Mouse (Mus musculus): ENCODE measurements around the gene Gm11213. TPM values are rescaled to one million over a fixed set of nuclear protein-coding genes. Genes with fewer than 3 reads are reported as not detected.

Gene Gm11213
- total and polyA plus RNA-seq, 2 experiments = not detected

DNA sequence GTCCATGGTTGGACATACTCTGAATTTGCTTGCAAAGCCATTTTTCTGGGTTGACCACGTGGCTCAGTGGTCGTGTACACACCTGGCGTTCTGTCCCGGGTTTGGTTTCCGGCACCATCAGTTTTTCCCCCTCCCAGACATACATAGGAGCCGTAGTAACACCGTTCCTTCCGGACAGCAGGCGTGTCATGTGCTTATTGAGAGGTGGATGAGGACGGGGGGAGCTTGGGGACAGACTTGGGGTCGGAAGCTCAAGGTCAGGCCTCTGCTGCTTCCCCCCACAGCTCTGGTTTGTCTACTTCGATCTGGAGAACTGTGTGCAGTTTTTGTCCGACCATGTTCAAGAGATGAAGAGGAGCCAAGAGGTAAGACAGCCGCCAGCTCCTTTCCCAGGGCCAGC is 25.4 kb downstream of the Gm11213 start:
- Histone ChIP-seq H3K4me3 (ENCODE audit: insufficient read depth, low read depth, low read length) (no peak overlapping the region), H3K27me3 (ENCODE audit: control insufficient read depth, insufficient read depth, low read length) (no peaks in the 10 kb centered on the region), H3K79me2 (ENCODE audit: control insufficient read depth, insufficient read depth, low read length) (no peaks in the 10 kb centered on the region), H3K4me1 (ENCODE audit: control insufficient read depth, insufficient read depth, low read length) (no peaks in the 10 kb centered on the region), H3K36me3 (ENCODE audit: control insufficient read depth, insufficient read depth, low read length) (no peaks in the 10 kb centered on the region; the same call in 1 of the 2 replicates), H3K9ac (ENCODE audit: low read depth, low read length) (no peak overlapping the region), H3K27ac (replicated peaks; ENCODE audit: insufficient read depth, low read depth, low read length) (no peak overlapping the region)
- TF ChIP-seq POLR2A (IDR thresholded peaks at IDR 0.05; ENCODE audit: extremely low read depth, insufficient read depth, low read length) = no peak
- no peak for TF ChIP-seq CTCF (IDR thresholded peaks at IDR 0.05; ENCODE audit: low read depth, low read length)
- no peak for DNase-seq (ENCODE audit: extremely low read depth, low read depth, low spot score)
- WGBS = 93% methylated on average over 14 of the region's 14 CpGs

DNA sequence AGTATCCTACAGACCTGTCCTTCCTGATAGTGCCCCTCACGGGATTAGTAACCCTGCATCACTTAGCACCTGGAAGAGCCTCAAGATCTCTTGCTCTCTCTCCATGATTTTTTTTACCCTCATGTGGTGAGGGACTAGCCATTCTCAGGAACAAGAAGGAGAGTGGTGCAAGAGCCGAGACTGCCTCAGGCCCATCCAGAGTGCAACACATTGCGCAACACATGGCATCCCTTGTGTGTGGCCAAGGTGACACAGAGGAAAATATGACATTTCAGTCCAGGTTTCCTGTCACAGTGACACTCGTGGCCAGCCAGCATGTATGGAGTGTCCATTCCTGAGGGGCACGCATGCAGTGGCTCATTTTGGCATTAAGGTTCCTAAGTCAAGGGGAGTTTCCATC is 32.4 kb downstream of the Gm11213 start:
- peak; percentile 53 for DNase-seq (ENCODE audit: extremely low read depth, low read depth, low spot score)
- 69% methylated on average over 5 of the region's 5 CpGs for WGBS
- no peaks in the 10 kb centered on the region; the same call in 1 of the 2 replicates for H3K36me3 ChIP-seq (ENCODE audit: control insufficient read depth, insufficient read depth, low read length)
- H3K79me2 ChIP-seq (ENCODE audit: control insufficient read depth, insufficient read depth, low read length) = no peaks in the 10 kb centered on the region
- no peaks in the 10 kb centered on the region for H3K4me1 ChIP-seq (ENCODE audit: control insufficient read depth, insufficient read depth, low read length)
- TF ChIP-seq POLR2A (IDR thresholded peaks at IDR 0.05; ENCODE audit: extremely low read depth, insufficient read depth, low read length) = no peak
- TF ChIP-seq CTCF (IDR thresholded peaks at IDR 0.05; ENCODE audit: low read depth, low read length) = no peak
- no peak overlapping the region for H3K4me3 ChIP-seq (ENCODE audit: insufficient read depth, low read depth, low read length)
- H3K27ac ChIP-seq (replicated peaks; ENCODE audit: insufficient read depth, low read depth, low read length) = no peak overlapping the region
- H3K9ac ChIP-seq (ENCODE audit: low read depth, low read length) = no peak overlapping the region
- H3K27me3 ChIP-seq (ENCODE audit: control insufficient read depth, insufficient read depth, low read length) = no peaks in the 10 kb centered on the region

DNA sequence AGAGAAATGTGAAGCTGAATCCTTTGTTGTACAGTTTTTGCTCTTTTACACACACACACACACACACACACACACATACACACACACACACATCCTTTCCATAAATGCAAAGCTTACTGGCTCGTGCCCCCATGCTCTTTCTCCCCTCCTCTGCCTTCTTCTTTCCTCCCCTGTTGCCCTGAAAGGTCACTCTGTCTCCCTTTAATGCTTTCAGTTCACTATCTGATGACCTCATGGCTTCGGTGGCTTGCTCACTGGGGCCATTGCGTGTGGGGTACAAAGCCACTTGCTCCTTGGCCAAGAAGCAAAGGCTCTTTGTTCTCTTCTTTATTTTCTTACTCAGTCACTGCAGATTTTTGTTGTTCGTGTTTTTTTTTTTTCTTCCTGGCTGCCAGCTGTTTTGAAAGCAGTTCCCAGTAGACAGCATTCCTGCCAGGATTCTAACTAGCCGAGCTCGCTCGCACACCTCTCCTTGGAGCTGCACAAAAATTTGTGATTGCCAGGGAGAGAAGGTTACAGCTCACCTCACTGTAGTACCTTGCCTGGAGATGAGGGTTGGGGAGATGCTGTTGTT is 34.8 kb downstream of the Gm11213 start:
- Histone ChIP-seq H3K27me3 (ENCODE audit: control insufficient read depth, insufficient read depth, low read length) (no peaks in the 10 kb centered on the region), H3K4me3 (ENCODE audit: insufficient read depth, low read depth, low read length) (no peak overlapping the region), H3K79me2 (ENCODE audit: control insufficient read depth, insufficient read depth, low read length) (no peaks in the 10 kb centered on the region), H3K36me3 (ENCODE audit: control insufficient read depth, insufficient read depth, low read length) (no peaks in the 10 kb centered on the region; the same call in 1 of the 2 replicates), H3K9ac (ENCODE audit: low read depth, low read length) (no peak overlapping the region), H3K27ac (replicated peaks; ENCODE audit: insufficient read depth, low read depth, low read length) (no peak overlapping the region), H3K4me1 (ENCODE audit: control insufficient read depth, insufficient read depth, low read length) (no peaks in the 10 kb centered on the region)
- TF ChIP-seq POLR2A (IDR thresholded peaks at IDR 0.05; ENCODE audit: extremely low read depth, insufficient read depth, low read length) = no peak
- no peak for TF ChIP-seq CTCF (IDR thresholded peaks at IDR 0.05; ENCODE audit: low read depth, low read length)
- DNase-seq (ENCODE audit: extremely low read depth, low read depth, low spot score) = no peak
- 53% methylated on average over 7 of the region's 7 CpGs for WGBS

DNA sequence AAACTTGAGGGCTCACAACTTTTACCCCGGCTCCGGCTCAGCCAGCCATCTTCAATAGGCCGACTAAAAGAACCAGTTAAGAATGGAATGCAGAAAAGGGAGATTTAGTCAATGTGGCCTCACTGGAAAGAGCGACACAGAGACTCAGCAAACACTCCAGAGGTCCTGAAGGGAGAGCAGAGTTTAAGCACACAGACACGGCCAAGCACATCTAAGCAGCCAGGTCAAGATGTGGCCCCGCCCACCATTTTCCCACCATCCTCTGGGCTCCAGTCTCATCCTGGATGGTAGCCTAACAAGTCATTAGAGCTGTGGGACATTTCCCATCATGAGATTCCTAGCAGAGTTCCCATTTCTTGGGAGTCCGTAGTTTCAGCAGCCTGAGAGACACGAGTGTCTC is 35.7 kb downstream of the Gm11213 start:
- no peak overlapping the region for H3K4me3 ChIP-seq (ENCODE audit: insufficient read depth, low read depth, low read length)
- no peaks in the 10 kb centered on the region for H3K4me1 ChIP-seq (ENCODE audit: control insufficient read depth, insufficient read depth, low read length)
- 93% methylated on average over 8 of the region's 8 CpGs for WGBS
- no peak for TF ChIP-seq CTCF (IDR thresholded peaks at IDR 0.05; ENCODE audit: low read depth, low read length)
- TF ChIP-seq POLR2A (IDR thresholded peaks at IDR 0.05; ENCODE audit: extremely low read depth, insufficient read depth, low read length) = no peak
- H3K27me3 ChIP-seq (ENCODE audit: control insufficient read depth, insufficient read depth, low read length) = no peaks in the 10 kb centered on the region
- no peak overlapping the region for H3K27ac ChIP-seq (replicated peaks; ENCODE audit: insufficient read depth, low read depth, low read length)
- no peak for DNase-seq (ENCODE audit: extremely low read depth, low read depth, low spot score)
- H3K9ac ChIP-seq (ENCODE audit: low read depth, low read length) = no peak overlapping the region
- H3K79me2 ChIP-seq (ENCODE audit: control insufficient read depth, insufficient read depth, low read length) = no peaks in the 10 kb centered on the region
- no peaks in the 10 kb centered on the region; the same call in 1 of the 2 replicates for H3K36me3 ChIP-seq (ENCODE audit: control insufficient read depth, insufficient read depth, low read length)

DNA sequence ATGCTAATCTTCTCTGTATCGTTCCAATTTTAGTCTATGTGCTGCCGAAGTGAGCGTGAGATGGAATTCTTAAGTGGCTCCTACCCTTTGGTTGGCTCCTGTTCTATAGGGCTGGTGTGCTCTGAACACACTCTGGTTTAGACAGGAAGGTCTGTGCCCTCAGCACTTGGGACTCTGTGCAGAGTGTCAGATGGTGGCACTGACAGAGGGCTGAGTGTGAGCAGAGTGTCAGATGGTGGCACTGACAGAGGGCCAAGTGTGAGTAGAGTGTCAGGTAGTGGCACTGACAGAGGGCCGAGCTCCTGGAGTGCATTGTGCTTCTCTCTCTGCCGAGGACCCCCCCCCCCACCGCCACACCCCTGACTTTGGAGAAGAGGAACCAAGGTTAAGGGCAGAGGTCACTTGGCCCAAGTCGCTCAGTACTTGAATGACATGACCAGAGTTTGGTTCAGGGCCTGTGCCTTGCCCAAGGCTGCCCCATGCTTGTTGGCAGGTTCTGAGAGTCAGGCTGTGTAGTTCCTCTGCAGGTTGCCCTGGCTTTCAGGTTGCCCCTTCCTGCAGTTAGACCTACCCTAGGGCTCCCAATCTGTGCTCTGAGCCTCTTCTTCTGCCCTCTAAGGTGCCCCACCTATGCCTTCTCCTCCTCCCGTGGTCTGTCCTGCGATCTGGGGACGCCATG is 37.2 kb downstream of the Gm11213 start:
- Histone ChIP-seq H3K4me1 (ENCODE audit: control insufficient read depth, insufficient read depth, low read length) (no peaks in the 10 kb centered on the region), H3K27me3 (ENCODE audit: control insufficient read depth, insufficient read depth, low read length) (no peaks in the 10 kb centered on the region), H3K4me3 (ENCODE audit: insufficient read depth, low read depth, low read length) (no peak overlapping the region), H3K36me3 (ENCODE audit: control insufficient read depth, insufficient read depth, low read length) (no peaks in the 10 kb centered on the region), H3K27ac (replicated peaks; ENCODE audit: insufficient read depth, low read depth, low read length) (no peak overlapping the region), H3K9ac (ENCODE audit: low read depth, low read length) (no peak overlapping the region), H3K79me2 (ENCODE audit: control insufficient read depth, insufficient read depth, low read length) (no peaks in the 10 kb centered on the region)
- peak; percentile 73 for DNase-seq (ENCODE audit: extremely low read depth, low read depth, low spot score)
- no peak for TF ChIP-seq POLR2A (IDR thresholded peaks at IDR 0.05; ENCODE audit: extremely low read depth, insufficient read depth, low read length)
- no peak for TF ChIP-seq CTCF (IDR thresholded peaks at IDR 0.05; ENCODE audit: low read depth, low read length)
- 69% methylated on average over 10 of the region's 10 CpGs for WGBS

DNA sequence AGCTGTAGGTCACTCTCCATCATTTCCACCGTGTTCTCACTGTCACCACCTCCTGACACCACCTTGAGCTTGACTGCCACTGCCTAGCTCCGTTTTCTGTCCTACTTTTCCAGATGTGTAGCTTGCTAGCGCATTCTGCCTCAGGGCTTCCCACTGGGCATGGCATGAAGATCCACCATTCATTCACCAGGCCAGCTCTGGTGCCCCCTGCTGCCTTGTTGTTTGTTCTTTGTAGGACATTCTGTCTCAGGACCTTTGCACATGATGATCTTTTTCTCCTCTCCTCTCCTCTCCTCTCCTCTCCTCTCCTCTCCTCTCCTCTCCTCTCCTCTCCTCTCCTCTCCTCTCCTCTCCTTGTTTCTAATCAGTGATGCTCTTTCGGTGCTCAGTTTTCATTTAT is 42.3 kb downstream of the Gm11213 start:
- peaks cover 18% of the 10 kb centered on the region for H3K4me1 ChIP-seq (ENCODE audit: control insufficient read depth, insufficient read depth, low read length)
- no peaks in the 10 kb centered on the region for H3K79me2 ChIP-seq (ENCODE audit: control insufficient read depth, insufficient read depth, low read length)
- no peak for TF ChIP-seq POLR2A (IDR thresholded peaks at IDR 0.05; ENCODE audit: extremely low read depth, insufficient read depth, low read length)
- TF ChIP-seq CTCF (IDR thresholded peaks at IDR 0.05; ENCODE audit: low read depth, low read length) = 0 out of 2 replicates have a peak, but pooled peaks have one; percentile 10
- no peaks in the 10 kb centered on the region for H3K36me3 ChIP-seq (ENCODE audit: control insufficient read depth, insufficient read depth, low read length)
- H3K27ac ChIP-seq (replicated peaks; ENCODE audit: insufficient read depth, low read depth, low read length) = no peak overlapping the region
- no peak for DNase-seq (ENCODE audit: extremely low read depth, low read depth, low spot score)
- H3K27me3 ChIP-seq (ENCODE audit: control insufficient read depth, insufficient read depth, low read length) = no peaks in the 10 kb centered on the region
- no peak overlapping the region for H3K9ac ChIP-seq (ENCODE audit: low read depth, low read length)
- H3K4me3 ChIP-seq (ENCODE audit: insufficient read depth, low read depth, low read length) = no peak overlapping the region
- 90% methylated on average over 4 of the region's 4 CpGs for WGBS

Data from liver, adult 2 months (tissue).